Mouse (Mus musculus) lung, adult 2 months (tissue): ENCODE measurements around the gene Tmem236.

Experiments used
- CTCF ChIP-seq: fragments of 200-500 bp; IDR thresholded peaks from 2 replicates; pipeline ENCODE4 v1.5.1; 2011; ENCODE audit warnings: mild to moderate bottlenecking, low read length, control low read depth; ENCODE audit not compliant: insufficient read depth
- POLR2A ChIP-seq: fragments of 200-500 bp; IDR thresholded peaks from 2 replicates; pipeline ENCODE4 v1.6.1; 2011; ENCODE audit warnings: low read depth, mild to moderate bottlenecking, control low read depth, low read length, borderline replicate concordance; ENCODE audit errors: extremely low read depth

DNA sequence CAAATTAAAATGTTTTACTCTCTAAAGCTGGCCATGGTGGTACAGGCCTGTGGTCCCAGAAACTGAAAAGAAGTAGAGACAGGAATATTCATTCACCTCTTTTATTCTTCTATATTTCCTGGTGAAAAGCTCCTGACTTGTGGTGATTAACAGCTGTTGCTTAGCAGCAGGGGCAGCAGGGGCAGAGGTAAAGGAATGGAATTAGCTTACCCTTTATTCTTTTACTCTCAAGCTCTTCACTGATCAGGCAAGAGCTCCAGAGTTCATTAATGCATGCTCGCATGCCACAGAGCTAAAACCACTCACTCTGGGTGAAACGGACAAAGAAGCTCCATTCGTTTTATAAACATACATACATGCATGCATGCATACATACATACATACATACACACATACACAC lies 40.4 kb downstream of the Tmem236 start:
- TF ChIP-seq POLR2A (no peak), CTCF (no peak)
